Mouse (Mus musculus) thymus, adult 2 months (tissue): ENCODE data around the gene Stam2. TPM values are rescaled to one million over a fixed set of nuclear protein-coding genes. Genes with fewer than 3 reads are reported as not detected.

Experiments
- DNase-seq: peaks from one replicate; pipeline ENCODE4 v3.0.0; 2021
- H3K27ac ChIP-seq: fragments of 200-500 bp; 2 replicates; pipeline ENCODE4 v1.5.1; 2012; ENCODE audit warnings: low read length, control low read depth; ENCODE audit not compliant: control insufficient read depth, insufficient read depth
- H3K27me3 ChIP-seq: fragments of 200-500 bp; 2 replicates; pipeline ENCODE4 v1.6.1; 2012; ENCODE audit warnings: mild to moderate bottlenecking, low read length, moderate library complexity, mixed read lengths; ENCODE audit not compliant: control insufficient read depth, insufficient read depth
- H3K36me3 ChIP-seq: fragments of 200-500 bp; 2 replicates; pipeline ENCODE4 v1.6.1; 2012; ENCODE audit warnings: mild to moderate bottlenecking, low read length, moderate library complexity; ENCODE audit not compliant: control insufficient read depth, insufficient read depth
- H3K4me1 ChIP-seq: fragments of 200-500 bp; replicated peaks from 2 replicates; pipeline ENCODE4 v1.6.1; 2012; ENCODE audit warnings: low read length; ENCODE audit not compliant: control insufficient read depth, insufficient read depth
- H3K4me3 ChIP-seq: fragments of 200-500 bp; 2 replicates; pipeline ENCODE4 v1.5.1; 2012; ENCODE audit warnings: mild to moderate bottlenecking, low read length, control low read depth, moderate library complexity; ENCODE audit not compliant: control insufficient read depth, insufficient read depth
- CTCF ChIP-seq: fragments of 200-500 bp; IDR thresholded peaks from 2 replicates; pipeline ENCODE4 v1.5.1; 2012; ENCODE audit warnings: mild to moderate bottlenecking, control low read depth, low read length, moderate library complexity, borderline replicate concordance; ENCODE audit not compliant: control insufficient read depth, poor library complexity, insufficient read depth; ENCODE audit errors: extremely low read depth
- POLR2A ChIP-seq: fragments of 200-500 bp; IDR thresholded peaks from 2 replicates; pipeline ENCODE4 v1.6.1; 2012; ENCODE audit warnings: mild to moderate bottlenecking, low read length, control low read depth, moderate library complexity; ENCODE audit not compliant: control insufficient read depth, poor library complexity, insufficient read depth; ENCODE audit errors: extremely low read depth
- WGBS: fragments of 180-500 bp; shearing (Covaris S2); methylation state at CpG from one replicate; pipeline ENCODE4 v1.1.7; 2018; 5-methylcytosine and 5-hydroxymethylcytosine counted together
- polyA plus RNA-seq: library from polyadenylated mRNA; depleted of rRNA; stranded (reverse); fragments of >200 nt; gene quantifications from 2 replicates; pipeline ENCODE4 v1.2.3, GENCODE M21; 2012; rRNA removed

Gene Stam2
- polyA plus RNA-seq, 1 experiment = 10.2 TPM

GRCm38 (mm10) chr2:52647255-52647998, 94.7 kb downstream of the Stam2 start:
- 75% methylated on average over 8 of the region's 8 CpGs for WGBS
- Histone ChIP-seq H3K4me1 (no peaks in the 10 kb centered on the region), H3K27me3 (no peaks in the 10 kb centered on the region), H3K36me3 (no peaks in the 10 kb centered on the region), H3K27ac (no peak overlapping the region), H3K4me3 (no peak overlapping the region)
- no peak for TF ChIP-seq CTCF
- TF ChIP-seq POLR2A = no peak
- no peak for DNase-seq

- no peak for TF ChIP-seq POLR2A
- TF ChIP-seq CTCF = no peak
- Histone ChIP-seq H3K27me3 (no peaks in the 10 kb centered on the region), H3K4me1 (no peaks in the 10 kb centered on the region), H3K36me3 (no peaks in the 10 kb centered on the region), H3K4me3 (no peak overlapping the region), H3K27ac (no peak overlapping the region)
- no peak for DNase-seq
- WGBS = 93% methylated on average over 6 of the region's 6 CpGs
Observed at GRCm38 (mm10) chr2:52643657-52644056, 98.4 kb downstream of the Stam2 start.

Other genes with a start within 250 kb of the Stam2 start
- 0.04 and 0.06 TPM in 2 replicates for gene Cacnb4, start 65.5 kb downstream of the Stam2 start, polyA plus RNA-seq
- 4.1 and 5.0 TPM in 2 replicates for gene Fmnl2, start 115.6 kb upstream of the Stam2 start, polyA plus RNA-seq